Mouse (Mus musculus) C2C12 (cell line): ENCODE results near the gene Ophn1. TPM values are rescaled to one million over a fixed set of nuclear protein-coding genes. Genes with fewer than 3 reads are reported as not detected.

Experiments used
- H3K27me3 ChIP-seq: one replicate; pipeline ENCODE4 v1.6.1; 2011; ENCODE audit not compliant: control insufficient read depth, insufficient read depth, insufficient read length
- H3K36me3 ChIP-seq: one replicate; pipeline ENCODE4 v1.6.1; 2011; ENCODE audit not compliant: control insufficient read depth, insufficient read depth
- H3K4me3 ChIP-seq: one replicate; pipeline ENCODE4 v1.5.1; 2011; ENCODE audit warnings: mild to moderate bottlenecking, control low read depth; ENCODE audit not compliant: poor library complexity, insufficient read depth, severe bottlenecking
- H3K79me2 ChIP-seq: one replicate; pipeline ENCODE4 v1.6.1; 2011; ENCODE audit not compliant: control insufficient read depth, insufficient read depth
- H3K79me3 ChIP-seq: one replicate; pipeline ENCODE4 v1.6.1; 2011; ENCODE audit warnings: low read depth, control low read depth
- H3ac ChIP-seq: one replicate; pipeline ENCODE3; 2011; ENCODE audit warnings: low read depth; ENCODE audit not compliant: control insufficient read depth, insufficient read length
- CEBPB ChIP-seq: IDR thresholded peaks from one replicate; pipeline ENCODE4 v1.6.1; 2011; ENCODE audit warnings: low read depth, mild to moderate bottlenecking, control low read depth, moderate library complexity
- CTCF ChIP-seq: IDR thresholded peaks from one replicate; pipeline ENCODE4 v1.5.1; 2011; ENCODE audit not compliant: control insufficient read depth, insufficient read depth, insufficient read length
- FOSL1 ChIP-seq: IDR thresholded peaks from one replicate; pipeline ENCODE4 v1.8.0; 2011; ENCODE audit warnings: mild to moderate bottlenecking, low read length; ENCODE audit not compliant: poor library complexity, insufficient read depth, severe bottlenecking
- MAX ChIP-seq: IDR thresholded peaks from one replicate; pipeline ENCODE4 v1.6.1; 2011; ENCODE audit warnings: mild to moderate bottlenecking, control low read depth
- MYOD1 ChIP-seq: IDR thresholded peaks from one replicate; pipeline ENCODE4 v1.6.1; 2011; ENCODE audit warnings: low read depth; ENCODE audit not compliant: control insufficient read depth, insufficient read length
- MYOG ChIP-seq: IDR thresholded peaks from one replicate; pipeline ENCODE4 v1.6.1; 2011; ENCODE audit not compliant: control insufficient read depth, insufficient read length; ENCODE audit errors: extremely low read depth
- USF1 ChIP-seq: IDR thresholded peaks from one replicate; pipeline ENCODE4 v1.6.1; 2011; ENCODE audit warnings: low read depth, mild to moderate bottlenecking, control low read depth, moderate library complexity
- polyA plus RNA-seq: library from polyadenylated mRNA; unstranded; fragments of >200 nt; fragmentation: generic; extraction: Trizol; gene quantifications from one replicate; pipeline ENCODE4 v1.2.1, GENCODE M21; 2012; ENCODE audit warnings: missing spikeins

Gene Ophn1
- polyA plus RNA-seq, 1 experiment, result 1.3 TPM

GRCm38 (mm10) chrX:98880314-98880713 is 10.5 kb downstream of the Ophn1 start:
- TF ChIP-seq FOSL1 (no peak), CTCF (no peak), MYOG (no peak)
- H3K79me3 ChIP-seq, result no peaks in the 10 kb centered on the region
- no peaks in the 10 kb centered on the region for H3K36me3 ChIP-seq
- no peak overlapping the region for H3K4me3 ChIP-seq
- no peak overlapping the region for H3ac ChIP-seq
- no peaks in the 10 kb centered on the region for H3K79me2 ChIP-seq
- H3K27me3 ChIP-seq, result no peaks in the 10 kb centered on the region

GRCm38 (mm10) chrX:98875144-98875543 is 15.7 kb downstream of the Ophn1 start:
- no peak overlapping the region for H3K4me3 ChIP-seq
- no peaks in the 10 kb centered on the region for H3K79me3 ChIP-seq
- no peaks in the 10 kb centered on the region for H3K79me2 ChIP-seq
- TF ChIP-seq MAX, result no peak
- no peak for TF ChIP-seq MYOD1
- TF ChIP-seq MYOG, result no peak
- no peak for TF ChIP-seq USF1
- no peak for TF ChIP-seq CTCF
- TF ChIP-seq CEBPB, result no peak
- TF ChIP-seq FOSL1, result no peak
- H3ac ChIP-seq, result no peak overlapping the region
- H3K27me3 ChIP-seq, result no peaks in the 10 kb centered on the region
- no peaks in the 10 kb centered on the region for H3K36me3 ChIP-seq

DNA sequence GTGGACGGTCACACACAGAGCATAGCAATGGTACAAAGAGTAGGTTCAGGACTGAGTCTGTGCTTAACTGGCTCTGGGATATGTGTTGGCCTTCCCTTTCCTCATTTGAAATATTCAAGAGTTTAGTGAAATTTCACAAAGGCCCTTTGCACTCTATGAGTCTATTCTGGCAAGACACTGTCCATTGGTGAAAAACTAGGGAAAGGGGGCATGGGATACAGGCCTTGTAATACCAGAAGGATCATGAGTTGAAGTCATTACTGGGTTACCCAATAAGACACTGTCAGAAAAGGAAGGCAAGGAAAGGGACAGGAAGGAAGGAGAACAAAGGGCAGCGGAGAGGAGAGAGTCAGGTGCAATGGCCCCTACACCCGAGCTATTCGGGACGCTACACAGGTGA is 16.7 kb downstream of the Ophn1 start:
- Histone ChIP-seq H3ac (no peak overlapping the region), H3K27me3 (no peaks in the 10 kb centered on the region), H3K36me3 (no peaks in the 10 kb centered on the region), H3K4me3 (no peak overlapping the region), H3K79me3 (no peaks in the 10 kb centered on the region), H3K79me2 (no peaks in the 10 kb centered on the region)
- TF ChIP-seq MYOD1 (no peak), CTCF (no peak), FOSL1 (no peak), MAX (no peak), CEBPB (no peak), USF1 (no peak), MYOG (no peak)

DNA sequence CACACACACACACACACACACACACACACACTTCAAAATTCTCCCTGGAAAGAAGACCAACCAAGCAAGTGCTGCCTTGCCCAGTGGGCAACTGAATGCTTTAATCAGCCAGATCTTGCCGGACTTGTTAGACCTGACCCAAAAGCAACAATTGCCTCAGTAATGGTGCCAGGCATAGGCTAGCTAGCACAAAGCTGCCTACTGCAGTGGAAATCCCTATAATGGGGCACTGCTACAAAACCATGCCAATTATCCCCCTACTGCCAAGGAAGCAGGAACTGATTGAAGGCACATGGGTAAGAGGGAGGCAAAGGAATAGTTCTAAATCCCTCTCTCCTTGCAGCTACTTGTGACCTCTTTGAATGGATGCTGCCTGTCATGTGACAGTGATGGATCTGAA is 18.8 kb downstream of the Ophn1 start:
- no peak overlapping the region for H3K4me3 ChIP-seq
- TF ChIP-seq MYOG (no peak), FOSL1 (no peak), MYOD1 (no peak), CEBPB (no peak), MAX (no peak), USF1 (no peak), CTCF (no peak)
- no peaks in the 10 kb centered on the region for H3K27me3 ChIP-seq
- no peaks in the 10 kb centered on the region for H3K79me3 ChIP-seq
- H3K79me2 ChIP-seq, result no peaks in the 10 kb centered on the region
- no peak overlapping the region for H3ac ChIP-seq
- H3K36me3 ChIP-seq, result no peaks in the 10 kb centered on the region

- no peaks in the 10 kb centered on the region for H3K79me3 ChIP-seq
- TF ChIP-seq CTCF (no peak), USF1 (no peak), MAX (no peak), MYOD1 (no peak), FOSL1 (no peak), CEBPB (no peak), MYOG (no peak)
- H3K27me3 ChIP-seq, result no peaks in the 10 kb centered on the region
- no peaks in the 10 kb centered on the region for H3K79me2 ChIP-seq
- no peak overlapping the region for H3ac ChIP-seq
- H3K4me3 ChIP-seq, result no peak overlapping the region
- no peaks in the 10 kb centered on the region for H3K36me3 ChIP-seq
Measured at GRCm38 (mm10) chrX:98870541-98870940, 20.3 kb downstream of the Ophn1 start.

GRCm38 (mm10) chrX:98869735-98870134 is 21.1 kb downstream of the Ophn1 start:
- H3K79me2 ChIP-seq, result no peaks in the 10 kb centered on the region

More at GRCm38 (mm10) chrX:98869735-98870134, 21.1 kb downstream of the Ophn1 start:
- Histone ChIP-seq H3K79me3 (no peaks in the 10 kb centered on the region), H3K27me3 (no peaks in the 10 kb centered on the region), H3K4me3 (no peak overlapping the region), H3ac (no peak overlapping the region), H3K36me3 (no peaks in the 10 kb centered on the region)
- TF ChIP-seq USF1, result no peak
- TF ChIP-seq MAX, result no peak
- no peak for TF ChIP-seq MYOD1
- TF ChIP-seq FOSL1, result no peak
- no peak for TF ChIP-seq MYOG
- TF ChIP-seq CTCF, result no peak
- TF ChIP-seq CEBPB, result no peak
